Mouse (Mus musculus): ENCODE measurements around the gene Rnd1.

Rnd1 gene

GRCm38 (mm10) chr15:98680660-98681059, 3.4 kb upstream of the Rnd1 start:
- no peak for DNase-seq (ENCODE audit: low spot score)

- no peak for DNase-seq (ENCODE audit: low spot score)
Observed at GRCm38 (mm10) chr15:98677977-98678376, 716 bp upstream of the Rnd1 start.

- DNase-seq (ENCODE audit: low spot score), result no peak
Observed at GRCm38 (mm10) chr15:98676471-98676870, 790 bp downstream of the Rnd1 start.

- no peak for DNase-seq (ENCODE audit: low spot score)
Observed at GRCm38 (mm10) chr15:98675634-98676250, 1.5 kb downstream of the Rnd1 start.

GRCm38 (mm10) chr15:98674994-98675545, 2.2 kb downstream of the Rnd1 start:
- DNase-seq (ENCODE audit: low spot score), result no peak

GRCm38 (mm10) chr15:98674284-98674993, 2.8 kb downstream of the Rnd1 start:
- DNase-seq (ENCODE audit: low spot score), result no peak

- no peak for DNase-seq (ENCODE audit: low spot score)
Observed at GRCm38 (mm10) chr15:98673732-98674131, 3.5 kb downstream of the Rnd1 start.

- no peak for DNase-seq (ENCODE audit: low spot score)
Observed at GRCm38 (mm10) chr15:98672592-98672991, 4.7 kb downstream of the Rnd1 start.

GRCm38 (mm10) chr15:98664042-98664907, 13.0 kb downstream of the Rnd1 start:
- DNase-seq (ENCODE audit: low spot score), result no peak

GRCm38 (mm10) chr15:98662567-98663545, 14.4 kb downstream of the Rnd1 start, which contains the start of gene Ddx23:
TSS of gene Ddx23 (minus strand) at chr15:98662894.
- DNase-seq (ENCODE audit: low spot score), result peak; percentile 97

GRCm38 (mm10) chr15:98662198-98662566, 15.1 kb downstream of the Rnd1 start:
- no peak for DNase-seq (ENCODE audit: low spot score)

- DNase-seq (ENCODE audit: low spot score), result no peak
Observed at GRCm38 (mm10) chr15:98656982-98657751, 20.1 kb downstream of the Rnd1 start.

- no peak for DNase-seq (ENCODE audit: low spot score)
Observed at GRCm38 (mm10) chr15:98652174-98652573, 25.1 kb downstream of the Rnd1 start.

GRCm38 (mm10) chr15:98651431-98651830, 25.8 kb downstream of the Rnd1 start:
- no peak for DNase-seq (ENCODE audit: low spot score)

- no peak for DNase-seq (ENCODE audit: low spot score)
Observed at GRCm38 (mm10) chr15:98648071-98648470, 29.2 kb downstream of the Rnd1 start.

- DNase-seq (ENCODE audit: low spot score), result no peak
Observed at GRCm38 (mm10) chr15:98647308-98647707, 30.0 kb downstream of the Rnd1 start.

GRCm38 (mm10) chr15:98646737-98647136, 30.5 kb downstream of the Rnd1 start:
- DNase-seq (ENCODE audit: low spot score), result no peak

GRCm38 (mm10) chr15:98645057-98646026, 31.9 kb downstream of the Rnd1 start:
- no peak for DNase-seq (ENCODE audit: low spot score)

- DNase-seq (ENCODE audit: low spot score), result no peak
Observed at GRCm38 (mm10) chr15:98644406-98644805, 32.9 kb downstream of the Rnd1 start.
